Mouse (Mus musculus) heart, postnatal 0 days (tissue): ENCODE data around the gene Traf4.

Experiments
- CTCF ChIP-seq: IDR thresholded peaks from 2 replicates; pipeline ENCODE4 v1.5.1; 2016; ENCODE audit warnings: antibody characterized with exemption, control low read depth, low read depth
- EP300 ChIP-seq: IDR thresholded peaks from 2 replicates; pipeline ENCODE4 v1.6.1; 2016; ENCODE audit warnings: antibody characterized with exemption, low read depth

DNA sequence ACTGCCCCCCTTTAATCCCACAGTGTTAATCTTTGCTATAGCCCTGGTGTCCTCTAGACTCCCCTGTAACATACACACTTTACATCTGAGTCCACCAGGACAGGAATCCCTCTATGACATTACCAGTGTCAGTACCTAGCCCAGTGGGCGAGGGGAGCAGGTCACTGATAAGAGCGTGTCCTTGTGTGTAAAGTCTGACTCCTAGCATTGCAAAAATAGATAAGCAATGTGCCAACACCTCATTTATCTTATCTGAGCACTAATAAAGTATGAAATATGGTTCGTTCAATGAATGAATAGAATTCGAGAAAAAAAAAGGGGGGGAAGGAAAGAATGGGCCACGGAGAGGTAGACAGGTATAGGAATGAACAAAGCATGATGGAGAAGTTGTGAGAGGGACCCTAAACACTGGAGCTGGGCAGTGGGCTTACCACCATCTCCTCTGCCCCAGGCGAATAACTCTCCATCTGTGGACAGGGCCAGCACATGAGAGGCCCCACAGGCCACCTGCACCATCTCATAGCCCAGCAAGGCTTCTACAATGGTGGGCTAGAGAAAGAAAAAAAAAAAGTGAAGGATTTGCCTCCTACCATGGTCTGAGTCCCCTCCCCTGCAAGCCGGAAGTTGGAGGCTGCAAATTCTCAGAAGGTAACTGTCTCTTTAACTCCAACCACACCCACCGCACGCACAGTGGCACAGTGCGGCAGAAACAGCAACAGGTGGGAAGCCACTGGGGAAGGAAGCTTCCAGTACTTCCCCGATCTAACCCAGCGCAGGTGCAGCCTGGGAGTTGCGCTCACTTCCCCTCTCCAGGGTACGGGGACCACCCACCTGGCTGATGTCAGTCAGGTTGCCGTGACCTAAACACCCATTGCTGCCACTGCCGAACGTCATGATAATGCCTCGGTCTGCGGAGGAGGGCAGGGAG lies 3.4 kb upstream of the Traf4 start:
- TF ChIP-seq CTCF (no peak), EP300 (no peak)
